Mouse (Mus musculus) CD4-positive, CD25-positive, alpha-beta regulatory T cell, adult 4 months (primary cell): Measurements from ENCODE around the gene C7. TPM values are rescaled to one million over a fixed set of nuclear protein-coding genes. Genes with fewer than 3 reads are reported as not detected.

ENCODE experiments used
- ATAC-seq: one replicate; pipeline ENCODE4 v1.8.0; 2017
- polyA plus RNA-seq, 2 experiments: library from polyadenylated mRNA; unstranded; fragments of 100-300 nt; shearing (Covaris generic); gene quantifications; one replicate each; pipeline ENCODE4 v1.2.1; 2017

C7 gene
- polyA plus RNA-seq, 2 experiments from 2014 or later = not detected

- no peak for ATAC-seq
Measured at GRCm38 (mm10) chr15:4973355-4973754, 90.2 kb downstream of the C7 start.

Other genes starting within 250 kb of the C7 start
- gene Mroh2b, start 165.0 kb downstream of the C7 start, polyA plus RNA-seq = not detected
- gene Card6, start 44.8 kb upstream of the C7 start, polyA plus RNA-seq = 10 to 100 TPM; 47.4 to 53.6 TPM
- gene Rpl37, start 52.9 kb upstream of the C7 start, polyA plus RNA-seq = 1,000 to 10,000 TPM; 1,603 to 2,725 TPM
- 10 to 100 TPM; 19.5 to 20.4 TPM for gene Prkaa1, start 80.1 kb upstream of the C7 start, polyA plus RNA-seq
- 10 to 100 TPM; 59.2 to 71.1 TPM for gene Ttc33, start 121.8 kb upstream of the C7 start, polyA plus RNA-seq
- 10 to 100 TPM; 23.6 to 26.3 TPM for gene Ptger4, start 180.4 kb upstream of the C7 start, polyA plus RNA-seq